ENCODE assay signal across 13 mouse cellular contexts in genomic region chrX:153369780-153370179, GRCm38 (mm10).
A peak's percentile ranks its signal among the peaks of the same experiment; 100 is the strongest.
DNase-seq lines count a peak whose midpoint lies in the region; ATAC-seq and TF ChIP-seq lines count a peak whose summit lies in the region.
"Had no signal": no experiment of that assay in that cellular context is flagged by ENCODE, and none has a peak within 500 bp of the region (broad histone marks: within the 10 kb centered on the region; RNA-seq: fewer than 3 reads in every experiment).

No protein-coding gene starts in this region.

- no peak overlapping the region for H3K9ac ChIP-seq in midbrain, postnatal 0 days (replicated peaks; ENCODE audit: low read length, poor library complexity, severe bottlenecking)
- no peak overlapping the region for H3K9ac ChIP-seq in midbrain, embryonic 15.5 days
- no peak overlapping the region for H3K9ac ChIP-seq in stomach, postnatal 0 days (ENCODE audit: low read length)
- no peak overlapping the region for H3K9ac ChIP-seq in heart, embryonic 12.5 days
- H3K9ac ChIP-seq: hindbrain, embryonic 12.5 days had no signal

- no peaks in the 10 kb centered on the region for H3K36me3 ChIP-seq in midbrain, postnatal 0 days (ENCODE audit: insufficient read depth, low read length)
- H3K36me3 ChIP-seq in midbrain, embryonic 15.5 days (replicated peaks): no peaks in the 10 kb centered on the region
- H3K36me3 ChIP-seq in stomach, postnatal 0 days (ENCODE audit: control insufficient read depth, insufficient read depth, low read length): no peaks in the 10 kb centered on the region
- no peaks in the 10 kb centered on the region for H3K36me3 ChIP-seq in heart, embryonic 12.5 days
- H3K36me3 ChIP-seq: hindbrain, embryonic 12.5 days had no signal

- 34% methylated on average over 8 of the region's 8 CpGs for WGBS in midbrain, postnatal 0 days
- WGBS in midbrain, embryonic 15.5 days: 33% methylated on average over 8 of the region's 8 CpGs
- 31% methylated on average over 8 of the region's 8 CpGs for whole genome bisulfite sequencing in stomach, postnatal 0 days
- 34% methylated on average over 8 of the region's 8 CpGs for WGBS in heart, embryonic 12.5 days

- no peak overlapping the region for H3K4me3 ChIP-seq in gastrocnemius, adult 2 months
- no peak overlapping the region for H3K4me3 ChIP-seq in midbrain, postnatal 0 days (ENCODE audit: low read depth, low read length)
- no peak overlapping the region for H3K4me3 ChIP-seq in midbrain, embryonic 15.5 days
- H3K4me3 ChIP-seq in stomach, postnatal 0 days (ENCODE audit: low read depth, low read length): no peak overlapping the region
- H3K4me3 ChIP-seq in heart, embryonic 12.5 days: no peak overlapping the region
- H3K4me3 ChIP-seq: hindbrain, embryonic 12.5 days had no signal

- no peak for ATAC-seq in midbrain, postnatal 0 days (ENCODE audit: low FRiP score)
- ATAC-seq in midbrain, embryonic 15.5 days (replicated peaks): no peak
- ATAC-seq in stomach, postnatal 0 days (ENCODE audit: low FRiP score, low TSS enrichment): no peak
- no peak for ATAC-seq in heart, embryonic 12.5 days (ENCODE audit: insufficient number of reproducible peaks, low FRiP score)

- H3K27ac ChIP-seq in gastrocnemius, adult 2 months: no peak overlapping the region
- H3K27ac ChIP-seq in midbrain, postnatal 0 days (ENCODE audit: low read depth, low read length): no peak overlapping the region
- no peak overlapping the region for H3K27ac ChIP-seq in midbrain, embryonic 15.5 days
- H3K27ac ChIP-seq in stomach, postnatal 0 days (replicated peaks): no peak overlapping the region
- H3K27ac ChIP-seq in heart, embryonic 12.5 days (ENCODE audit: poor library complexity, severe bottlenecking): no peak overlapping the region
- H3K27ac ChIP-seq: hindbrain, embryonic 12.5 days had no signal

- intact Hi-C loops in gastrocnemius, adult 2 months (cut with DNase I): loop anchor here (10.0 kb wide), 1 partner anchor 215 kb away; no protein-coding TSS in a partner anchor
- intact Hi-C loops in gastrocnemius, postnatal 36 days (cut with DNase I): loop anchor here (10.0 kb wide), 1 partner anchor 215 kb away; no protein-coding TSS in a partner anchor
- intact Hi-C loops in left cerebral cortex, postnatal 10 days (cut with DNase I): loop anchor here (10.0 kb wide), 1 partner anchor 195 kb away; no protein-coding TSS in a partner anchor

- H3K27me3 ChIP-seq in midbrain, postnatal 0 days (ENCODE audit: insufficient read depth, low read length): no peaks in the 10 kb centered on the region
- H3K27me3 ChIP-seq in midbrain, embryonic 15.5 days (replicated peaks): no peaks in the 10 kb centered on the region
- no peaks in the 10 kb centered on the region for H3K27me3 ChIP-seq in stomach, postnatal 0 days (ENCODE audit: control insufficient read depth, insufficient read depth, low read length)
- H3K27me3 ChIP-seq in heart, embryonic 12.5 days (replicated peaks): no peaks in the 10 kb centered on the region
- H3K27me3 ChIP-seq: hindbrain, embryonic 12.5 days had no signal

- H3K4me2 ChIP-seq in midbrain, postnatal 0 days (ENCODE audit: low read depth, low read length, poor library complexity, severe bottlenecking): no peak overlapping the region
- H3K4me2 ChIP-seq in midbrain, embryonic 15.5 days: no peak overlapping the region
- H3K4me2 ChIP-seq in stomach, postnatal 0 days (replicated peaks; ENCODE audit: low read depth): no peak overlapping the region
- no peak overlapping the region for H3K4me2 ChIP-seq in heart, embryonic 12.5 days
- H3K4me2 ChIP-seq: hindbrain, embryonic 12.5 days had no signal

- no peaks in the 10 kb centered on the region for H3K4me1 ChIP-seq in midbrain, postnatal 0 days (ENCODE audit: insufficient read depth, low read length)
- no peaks in the 10 kb centered on the region for H3K4me1 ChIP-seq in midbrain, embryonic 15.5 days
- H3K4me1 ChIP-seq in stomach, postnatal 0 days (replicated peaks; ENCODE audit: control insufficient read depth, insufficient read depth): no peaks in the 10 kb centered on the region
- no peaks in the 10 kb centered on the region for H3K4me1 ChIP-seq in heart, embryonic 12.5 days (replicated peaks)
- H3K4me1 ChIP-seq: hindbrain, embryonic 12.5 days had no signal

- no peaks in the 10 kb centered on the region for H3K9me3 ChIP-seq in midbrain, postnatal 0 days (ENCODE audit: low read length)
- no peaks in the 10 kb centered on the region for H3K9me3 ChIP-seq in midbrain, embryonic 15.5 days
- H3K9me3 ChIP-seq in stomach, postnatal 0 days (ENCODE audit: control insufficient read depth, low read length): no peaks in the 10 kb centered on the region
- no peaks in the 10 kb centered on the region for H3K9me3 ChIP-seq in heart, embryonic 12.5 days (replicated peaks)
- H3K9me3 ChIP-seq: hindbrain, embryonic 12.5 days had no signal

- TF ChIP-seq EP300 in stomach, postnatal 0 days (optimal IDR thresholded peaks at IDR 0.05): no peak

- no peak for DNase-seq in gastrocnemius, adult 2 months
- DNase-seq in gastrocnemius, postnatal 36 days: no peak
- no peak for DNase-seq in midbrain, postnatal 0 days (ENCODE audit: low spot score)
- DNase-seq in ZHBTc4 (ENCODE audit: low read depth, low spot score): peak; percentile 46
- DNase-seq in stomach, postnatal 0 days (ENCODE audit: low spot score): no peak
- no peak for DNase-seq in left cerebral cortex, postnatal 10 days (ENCODE audit: extremely low spot score in 1 of 2, low spot score in 2 of 2)
- DNase-seq: adrenal gland, postnatal 36 days; cerebellum, adult 9-11 months; kidney, postnatal 25 days; lung, postnatal 14 days had no signal

- peak; percentile 48 for TF ChIP-seq CTCF in gastrocnemius, adult 2 months (IDR thresholded peaks at IDR 0.05)
- peak; percentile 62 for TF ChIP-seq CTCF in midbrain, postnatal 0 days (IDR thresholded peaks at IDR 0.05)
- TF ChIP-seq CTCF in stomach, postnatal 0 days (IDR thresholded peaks at IDR 0.05; ENCODE audit: low read depth): peak; percentile 62
